Mouse (Mus musculus): ENCODE measurements at regions not wholly inside any gene's neighbourhood (a gene's known extent, or its start where the extent isn't known, plus 50 kb on each side); places are given as distances from the start of the nearest gene placed in this dataset.
A peak's percentile ranks its signal among the peaks of the same experiment; 100 is the strongest.

GRCm38 (mm10) chr4:53304782-53305385 lies 135.3 kb upstream of the Slc44a1 start:
- no peak for TF ChIP-seq GATA4 (IDR thresholded peaks at IDR 0.05; ENCODE audit: insufficient replicate concordance, low read length)

DNA sequence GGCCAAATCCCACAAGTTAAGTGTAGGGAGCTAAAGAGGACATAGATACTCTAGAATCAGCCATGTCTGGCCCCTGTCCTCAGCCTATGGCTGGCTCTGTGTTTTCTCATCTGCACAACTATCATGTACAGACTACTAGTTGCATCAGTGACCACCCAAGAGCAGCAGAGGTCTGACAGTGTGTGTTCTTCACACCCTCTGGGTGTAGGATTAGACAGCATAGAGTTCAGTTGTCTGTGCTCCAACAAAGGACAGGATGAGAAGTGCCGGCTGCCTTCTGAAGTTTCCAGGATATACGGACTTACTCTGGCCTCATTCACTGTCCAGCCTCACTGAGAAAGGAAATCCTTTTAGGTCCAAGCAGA lies 135.9 kb upstream of the Slc44a1 start:
- TF ChIP-seq GATA4 (IDR thresholded peaks at IDR 0.05; ENCODE audit: insufficient replicate concordance, low read length), result no peak

DNA sequence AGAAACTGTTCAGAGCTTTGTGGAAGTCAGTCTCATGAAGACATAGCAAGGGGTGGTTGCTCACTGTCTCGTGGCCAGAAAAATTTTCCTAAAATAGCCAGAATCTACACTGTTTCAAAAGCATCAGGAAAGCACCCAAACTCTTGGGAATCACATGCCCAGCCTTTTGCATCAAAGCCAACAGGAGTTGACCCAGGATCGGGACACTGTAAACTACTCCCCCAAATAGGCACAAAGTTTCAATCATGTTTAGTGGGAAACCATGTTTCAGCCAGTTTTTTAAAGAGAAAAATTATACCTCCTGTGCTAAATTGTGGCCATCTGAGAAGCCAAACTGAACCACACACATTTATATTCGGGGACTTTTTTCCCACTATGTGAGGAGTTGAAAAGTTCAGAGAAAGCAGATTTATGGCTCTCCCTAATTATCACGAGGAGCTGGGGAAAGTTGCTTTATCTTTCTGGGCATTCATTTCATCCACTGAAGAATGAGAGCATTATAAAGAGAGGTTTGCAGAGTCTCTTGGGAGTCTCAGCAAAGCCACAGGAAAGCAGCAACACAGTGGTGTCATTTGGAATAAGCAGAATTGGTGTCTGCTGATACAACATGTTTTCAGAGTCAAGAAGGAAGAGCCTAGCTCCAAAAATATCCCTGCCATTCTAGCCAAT lies 136.5 kb upstream of the Slc44a1 start:
- TF ChIP-seq GATA4 (IDR thresholded peaks at IDR 0.05; ENCODE audit: insufficient replicate concordance, low read length), result no peak

DNA sequence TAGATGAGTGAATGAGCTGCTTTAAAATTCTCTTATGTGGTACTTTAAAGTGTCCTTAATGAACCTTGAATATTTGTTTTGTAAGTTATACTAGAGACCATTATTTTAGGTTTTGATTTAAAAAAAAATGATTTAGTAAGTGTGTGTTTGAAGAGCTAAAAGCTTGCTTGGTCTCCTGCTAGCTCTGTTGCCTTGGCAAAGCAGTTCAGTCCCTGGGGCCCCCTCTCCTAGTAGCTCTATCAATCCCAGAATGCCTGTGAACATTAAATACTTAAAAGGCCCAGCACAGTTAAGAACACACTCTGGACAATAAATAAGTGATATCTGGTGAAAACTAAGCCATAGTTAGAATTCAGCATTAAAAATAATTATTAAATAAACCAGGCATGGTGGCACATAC lies 138.3 kb upstream of the Abca1 start:
- no peak for TF ChIP-seq GATA4 (IDR thresholded peaks at IDR 0.05; ENCODE audit: insufficient replicate concordance, low read length)

- TF ChIP-seq GATA4 (IDR thresholded peaks at IDR 0.05; ENCODE audit: insufficient replicate concordance, low read length), result no peak
Observed at GRCm38 (mm10) chr4:53292606-53293005, 132.9 kb upstream of the Abca1 start.

GRCm38 (mm10) chr4:53277741-53278525 lies 118.2 kb upstream of the Abca1 start:
- peak; percentile 17; the same call in 1 of the 2 replicates for TF ChIP-seq GATA4 (IDR thresholded peaks at IDR 0.05; ENCODE audit: insufficient replicate concordance, low read length)

DNA sequence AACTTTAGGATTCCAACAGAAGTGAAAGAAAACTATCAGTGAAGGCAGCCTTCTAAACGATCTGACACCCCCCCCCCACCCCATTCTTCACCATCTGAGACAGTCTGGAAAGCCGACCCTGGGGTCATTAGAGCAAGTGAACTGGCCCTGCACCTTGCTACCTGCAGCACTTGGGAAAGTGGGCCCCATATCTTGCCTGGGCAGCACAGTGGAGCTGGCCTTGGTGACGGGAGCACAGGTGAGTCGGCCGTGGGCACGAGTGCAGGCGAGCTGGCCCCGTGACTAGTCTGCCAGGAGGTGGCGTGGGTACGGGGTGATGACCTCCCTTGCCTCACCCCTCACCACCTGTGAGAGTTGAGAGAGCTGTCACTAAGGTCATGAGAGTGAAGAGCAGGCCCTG lies 110.7 kb upstream of the Abca1 start:
- no peak for TF ChIP-seq GATA4 (IDR thresholded peaks at IDR 0.05; ENCODE audit: insufficient replicate concordance, low read length)

DNA sequence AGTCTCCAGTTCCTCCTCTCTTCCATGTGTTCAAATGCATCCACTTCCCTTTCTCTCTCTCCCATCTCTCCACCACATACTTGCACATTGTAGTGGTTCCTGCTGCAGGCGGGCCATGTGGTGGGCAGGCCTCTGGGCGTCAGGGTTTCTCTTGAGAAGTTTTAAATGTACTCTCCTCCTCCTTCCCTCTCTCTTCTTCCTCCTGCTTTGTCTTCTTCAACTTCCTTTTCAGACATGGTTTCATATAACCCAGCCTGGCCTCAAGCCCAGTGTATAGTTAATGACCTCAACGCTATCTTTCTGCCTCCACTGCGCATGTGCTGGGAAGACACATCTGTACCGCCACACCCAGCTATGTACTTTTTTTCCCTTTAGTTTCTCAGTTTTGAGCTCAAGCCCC lies 110.3 kb upstream of the Abca1 start:
- no peak for TF ChIP-seq GATA4 (IDR thresholded peaks at IDR 0.05; ENCODE audit: insufficient replicate concordance, low read length)

DNA sequence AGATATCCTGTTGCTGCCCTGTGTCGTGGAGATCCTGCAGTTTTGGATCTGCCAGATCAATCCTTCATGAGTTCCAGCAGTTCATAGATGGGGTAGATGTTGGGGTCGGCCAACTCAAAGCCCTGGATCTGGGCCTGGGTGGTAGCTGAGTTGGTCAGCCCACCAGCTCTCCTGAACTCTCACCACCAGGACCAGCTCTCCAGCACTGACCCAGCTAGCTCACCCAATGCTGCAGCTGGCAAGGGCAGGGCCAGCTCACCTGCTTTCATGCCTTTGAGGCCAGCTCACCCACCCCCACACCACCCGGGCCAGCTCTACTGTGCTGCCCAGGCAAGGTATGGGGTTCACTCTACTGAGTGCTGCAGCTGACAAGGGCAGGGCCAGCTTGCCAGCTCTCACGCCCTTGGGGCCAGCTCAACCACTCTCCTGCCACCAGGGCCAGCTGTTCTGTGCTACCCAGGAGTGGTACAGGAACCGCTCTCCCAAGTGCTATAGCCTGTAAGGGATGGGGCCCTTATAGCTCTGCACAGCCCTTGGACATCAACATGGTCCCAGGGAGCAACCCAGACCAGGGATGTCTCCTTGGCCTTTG lies 109.7 kb upstream of the Abca1 start:
- TF ChIP-seq GATA4 (IDR thresholded peaks at IDR 0.05; ENCODE audit: insufficient replicate concordance, low read length), result no peak

DNA sequence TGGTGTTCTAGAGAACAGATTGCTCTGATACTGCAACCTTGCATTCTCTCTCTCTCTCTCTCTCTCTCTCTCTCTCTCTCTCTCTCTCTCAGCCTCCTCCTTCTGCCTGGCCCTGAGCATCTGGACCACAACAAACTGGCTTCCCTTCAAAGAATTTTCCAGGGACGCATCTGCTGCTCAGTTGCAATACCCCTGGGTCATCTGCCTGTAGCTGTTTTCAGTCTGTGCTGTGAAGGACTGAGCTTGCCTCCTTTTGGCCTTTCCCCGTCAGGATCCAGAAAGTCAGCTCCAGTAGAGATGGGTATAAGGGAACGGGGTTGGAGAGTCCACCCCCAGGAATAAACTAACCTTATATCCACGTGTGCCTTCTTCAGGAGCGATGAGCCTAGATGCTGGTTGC lies 105.2 kb upstream of the Abca1 start:
- TF ChIP-seq GATA4 (IDR thresholded peaks at IDR 0.05; ENCODE audit: insufficient replicate concordance, low read length), result no peak

DNA sequence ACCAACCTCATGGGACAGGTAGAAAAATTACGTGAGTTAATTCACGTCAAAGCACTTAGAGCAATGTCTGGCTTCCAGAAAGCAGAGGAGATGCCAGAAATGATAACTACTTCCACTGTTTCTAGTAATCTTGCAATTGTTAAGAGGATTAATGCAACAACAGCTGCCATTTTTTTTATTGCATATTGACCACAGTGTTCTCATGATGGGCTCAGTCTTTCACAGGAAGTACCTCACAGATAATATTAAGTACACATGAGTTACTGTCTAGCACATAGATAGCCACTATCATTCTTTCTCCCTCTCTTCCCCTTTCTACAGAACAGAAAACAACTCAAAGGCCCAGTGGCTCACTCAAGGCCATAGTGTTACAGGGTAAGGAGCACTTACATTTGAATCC lies 104.8 kb upstream of the Abca1 start:
- no peak for TF ChIP-seq GATA4 (IDR thresholded peaks at IDR 0.05; ENCODE audit: insufficient replicate concordance, low read length)

- TF ChIP-seq GATA4 (IDR thresholded peaks at IDR 0.05; ENCODE audit: insufficient replicate concordance, low read length), result no peak
Observed at GRCm38 (mm10) chr4:53263776-53264175, 104.1 kb upstream of the Abca1 start.

DNA sequence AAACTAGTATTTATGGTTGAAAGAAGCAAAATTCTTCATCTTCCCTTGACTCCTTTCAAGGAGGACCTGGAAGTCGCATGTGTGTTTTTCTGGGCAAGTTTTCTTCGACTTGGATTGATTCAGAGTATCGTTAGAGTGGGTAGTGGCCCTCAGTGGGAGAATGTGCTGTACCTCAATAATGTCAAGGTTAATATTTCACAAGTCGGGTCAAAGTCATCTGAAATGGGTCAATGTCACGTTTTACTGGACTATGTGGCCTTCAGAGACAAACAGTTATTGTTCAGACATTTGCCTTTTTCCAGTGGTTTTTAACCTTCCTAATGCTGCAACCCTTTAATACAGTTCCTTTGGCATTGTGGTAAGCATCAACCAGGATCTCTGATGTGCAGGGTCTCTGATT lies 102.8 kb upstream of the Abca1 start:
- TF ChIP-seq GATA4 (IDR thresholded peaks at IDR 0.05; ENCODE audit: insufficient replicate concordance, low read length), result no peak

- no peak for TF ChIP-seq GATA4 (IDR thresholded peaks at IDR 0.05; ENCODE audit: insufficient replicate concordance, low read length)
Observed at GRCm38 (mm10) chr4:53261556-53262140, 102.0 kb upstream of the Abca1 start.

DNA sequence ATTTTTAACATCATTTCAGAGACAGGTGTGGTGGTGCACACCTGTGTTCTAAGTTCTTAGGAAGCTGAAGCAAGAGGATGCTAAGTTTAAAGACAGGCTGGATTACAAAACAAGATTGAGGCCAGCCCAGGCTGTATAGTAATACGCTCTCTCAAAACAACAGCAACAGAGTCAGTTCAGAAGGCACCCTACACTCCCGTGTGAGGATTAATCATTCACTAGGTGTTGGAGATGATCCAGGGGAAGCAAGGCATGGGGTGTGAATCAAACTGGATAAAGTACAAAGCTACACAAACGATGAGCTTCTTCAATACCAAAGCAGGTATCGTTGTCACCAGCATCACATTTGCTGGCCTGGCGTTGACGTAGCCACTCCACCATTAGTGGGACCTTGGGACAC lies 99.3 kb upstream of the Abca1 start:
- no peak for TF ChIP-seq GATA4 (IDR thresholded peaks at IDR 0.05; ENCODE audit: insufficient replicate concordance, low read length)

DNA sequence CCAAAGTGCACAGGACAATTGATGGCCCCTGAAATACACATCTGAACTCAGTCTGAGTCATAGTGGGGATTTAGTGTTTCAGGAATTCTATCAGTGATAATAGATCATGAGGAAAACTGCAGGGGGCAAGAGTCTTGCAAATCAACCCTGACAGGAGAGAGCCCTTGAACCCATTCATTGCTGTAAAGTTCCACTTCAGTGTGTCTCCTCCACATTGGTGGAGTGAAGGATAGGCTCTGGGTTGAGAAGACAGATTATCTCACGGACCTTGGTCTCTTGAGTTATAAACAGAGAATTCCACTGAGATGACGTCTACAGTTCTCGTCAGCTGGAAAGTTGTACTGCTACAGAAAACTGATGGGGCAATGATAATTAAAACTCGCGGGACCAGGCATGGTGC lies 97.3 kb upstream of the Abca1 start:
- no peak for TF ChIP-seq GATA4 (IDR thresholded peaks at IDR 0.05; ENCODE audit: insufficient replicate concordance, low read length)

Measured in liver, adult (tissue).